Mouse (Mus musculus) spleen, adult 2 months (tissue): Measurements from ENCODE around the gene Neu3.
"Not testable (repeated sequence)": the region's sequence is repeated elsewhere in the genome, so short reads cannot be mapped to it uniquely, and the experiment has no call there.

Source experiments
- CTCF ChIP-seq: fragments of 200-500 bp; IDR thresholded peaks from 2 replicates; pipeline ENCODE4 v1.5.1; 2011; ENCODE audit warnings: mild to moderate bottlenecking, inconsistent platforms; ENCODE audit not compliant: insufficient read depth, insufficient read length, insufficient replicate concordance; ENCODE audit errors: extremely low read depth
- POLR2A ChIP-seq: fragments of 200-500 bp; IDR thresholded peaks from 2 replicates; pipeline ENCODE4 v1.6.1; 2011; ENCODE audit warnings: low read depth, low read length, inconsistent platforms

DNA sequence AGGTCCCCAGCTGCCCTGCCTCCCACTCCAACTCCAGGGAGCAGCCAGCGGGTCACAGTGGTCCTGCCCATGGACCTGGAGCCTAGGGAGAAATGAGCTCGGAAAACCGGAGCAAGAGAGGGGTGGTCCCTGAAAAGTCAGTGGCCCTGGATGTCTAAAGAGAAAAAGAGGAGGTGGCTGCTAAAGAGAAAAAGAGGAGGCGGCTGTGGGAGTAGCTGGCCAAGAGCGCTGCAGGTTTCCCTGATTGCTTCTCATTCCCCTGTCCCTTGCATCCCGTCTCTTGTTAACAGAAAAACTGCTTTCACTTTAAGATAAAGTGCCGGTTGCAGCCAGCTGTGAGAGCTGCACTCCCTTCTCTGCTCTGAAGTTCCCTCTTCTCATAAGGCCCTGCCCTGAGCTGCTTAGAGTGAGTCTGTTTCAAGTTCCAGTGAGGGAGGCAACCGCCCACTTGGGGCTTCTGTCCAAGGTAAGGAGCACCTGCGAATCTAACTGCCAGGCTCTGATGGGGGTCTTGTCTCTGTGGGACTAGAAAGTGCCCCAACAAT, 10.0 kb downstream of the Neu3 start:
- TF ChIP-seq CTCF, POLR2A: not testable (repeated sequence)
